Mouse (Mus musculus): ENCODE data around the gene Zfp189.

GRCm38 (mm10) chr4:49509183-49509582, 11.8 kb upstream of the Zfp189 start:
- no peak for TF ChIP-seq GATA1 (IDR thresholded peaks at IDR 0.05; ENCODE audit: borderline replicate concordance, low read length)
- TF ChIP-seq CTCF (IDR thresholded peaks at IDR 0.05; ENCODE audit: low read depth, low read length) = no peak

Measured in G1E (cell line).